Mouse (Mus musculus) cerebellum, adult 11 months (tissue): ENCODE measurements around the gene Stk11.

ENCODE experiments used
- DNase-seq: peaks from one replicate; pipeline ENCODE4 v3.0.0; 2022

The Stk11 gene

DNA sequence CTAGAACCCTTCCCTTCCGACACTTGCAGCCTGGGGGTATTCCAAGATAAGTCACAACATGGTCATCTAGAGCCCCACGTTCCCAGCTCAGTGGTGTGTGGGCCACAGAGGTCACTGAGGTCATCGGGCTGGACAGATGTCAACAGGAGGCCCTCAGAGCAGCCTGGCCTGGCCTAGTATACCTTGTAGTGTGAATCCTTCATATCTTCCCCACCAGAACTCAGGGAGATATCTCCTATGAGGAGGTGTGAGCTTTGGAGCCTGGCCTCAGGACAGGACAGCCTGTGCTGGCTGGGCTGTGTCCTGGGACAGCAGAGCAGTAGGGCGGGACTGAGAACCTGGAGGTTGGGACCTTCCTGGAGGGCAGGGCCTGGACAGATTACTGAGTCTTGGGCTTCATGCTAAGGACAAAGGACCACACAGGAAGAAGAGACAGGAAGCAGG lies 31.0 kb downstream of the Stk11 start:
- DNase-seq = no peak

- DNase-seq = no peak
Observed at GRCm38 (mm10) chr10:80147146-80147718, 31.6 kb downstream of the Stk11 start.

DNA sequence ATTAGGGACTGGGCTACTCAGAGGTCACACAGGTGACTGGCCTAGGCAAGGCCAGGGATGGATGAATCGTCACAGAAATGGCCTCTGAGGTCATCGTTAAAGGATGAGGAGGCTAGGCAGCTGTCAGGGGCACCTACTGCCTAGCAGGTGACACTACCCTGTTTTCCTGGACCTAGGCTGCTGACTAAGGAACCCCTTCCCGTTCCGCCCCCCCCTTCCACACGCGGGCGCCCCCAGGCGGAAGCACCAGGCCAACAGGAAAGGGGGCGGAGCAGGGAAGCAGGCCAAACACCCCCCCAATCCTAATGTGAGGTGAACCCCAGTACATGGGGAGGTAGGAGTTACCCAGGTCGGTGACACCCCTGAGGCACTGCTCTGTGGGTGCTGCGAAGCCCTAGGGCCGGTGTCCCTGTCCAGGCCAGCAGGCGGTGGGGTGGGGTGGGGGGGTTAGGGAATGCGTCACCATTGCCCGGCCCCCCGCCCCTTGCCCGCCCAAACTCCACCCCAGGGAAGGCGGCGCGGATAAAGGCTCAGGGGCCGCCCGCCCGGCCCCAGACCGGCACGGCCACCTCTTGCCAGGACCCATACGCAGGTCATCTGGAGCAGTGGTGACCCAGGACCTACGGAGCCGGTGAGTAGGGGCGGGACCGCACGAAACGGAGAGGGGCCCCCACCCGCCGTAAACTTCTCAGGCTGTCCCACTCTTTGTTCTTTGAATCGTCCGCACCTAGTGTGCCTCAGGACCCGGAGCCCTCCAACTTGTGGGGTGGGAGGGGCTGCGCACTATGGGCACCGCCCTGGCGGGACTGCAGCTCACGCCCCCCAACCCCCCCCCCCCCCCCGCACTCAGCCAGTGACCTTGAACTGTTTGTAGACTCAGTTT lies 32.4 kb downstream of the Stk11 start, which contains the start of gene Midn:
TSS of gene Midn (plus strand) at position 554 of the 883 bp plus-strand sequence.
- peak; percentile 77 for DNase-seq

- DNase-seq = peak; percentile 94
Observed at GRCm38 (mm10) chr10:80148610-80149290, 33.1 kb downstream of the Stk11 start.

- peak; percentile 95 for DNase-seq
Observed at GRCm38 (mm10) chr10:80149291-80150225, 34.0 kb downstream of the Stk11 start.

- DNase-seq = peak; percentile 75
Observed at GRCm38 (mm10) chr10:80150226-80151210, 34.9 kb downstream of the Stk11 start.

DNA sequence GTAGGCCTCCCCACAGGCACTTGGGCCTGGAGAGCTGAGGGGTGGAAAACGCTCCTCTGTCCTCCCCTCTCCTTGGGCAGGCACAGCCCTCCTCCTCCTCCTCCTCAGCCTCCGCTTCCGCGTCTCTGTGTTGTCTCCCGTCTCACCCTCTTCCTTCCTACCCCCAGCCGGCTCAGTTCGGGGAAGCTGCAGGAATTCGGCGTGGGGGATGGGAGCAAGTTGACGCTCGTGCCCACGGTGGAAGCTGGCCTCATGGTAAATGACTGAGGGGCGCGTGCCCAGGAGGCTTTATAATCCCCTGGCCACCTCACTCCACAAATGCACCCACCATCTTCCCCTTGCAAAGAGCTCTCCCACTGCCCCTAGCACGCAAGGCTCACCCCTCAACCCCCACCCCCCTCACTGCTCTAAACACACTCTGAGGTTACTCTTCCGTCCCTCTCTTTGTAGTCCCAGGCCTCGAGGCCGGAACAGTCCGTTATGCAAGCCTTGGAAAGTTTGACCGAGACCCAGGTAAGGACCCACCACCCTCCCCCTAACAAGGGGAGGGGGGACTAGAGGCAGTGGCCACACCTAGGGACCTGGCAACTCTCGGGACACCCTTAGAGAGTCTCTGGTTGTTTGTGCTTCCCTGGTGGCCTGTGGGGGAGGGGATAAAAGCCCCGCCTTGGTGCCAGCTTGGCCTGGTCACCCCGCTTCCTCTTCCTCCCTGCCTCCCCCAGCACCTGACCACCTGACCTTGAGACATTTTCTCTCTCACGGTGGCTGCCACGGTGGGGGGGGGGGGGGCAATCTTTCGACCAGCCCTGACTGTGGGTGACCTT lies 35.8 kb downstream of the Stk11 start:
- DNase-seq = no peak

DNA sequence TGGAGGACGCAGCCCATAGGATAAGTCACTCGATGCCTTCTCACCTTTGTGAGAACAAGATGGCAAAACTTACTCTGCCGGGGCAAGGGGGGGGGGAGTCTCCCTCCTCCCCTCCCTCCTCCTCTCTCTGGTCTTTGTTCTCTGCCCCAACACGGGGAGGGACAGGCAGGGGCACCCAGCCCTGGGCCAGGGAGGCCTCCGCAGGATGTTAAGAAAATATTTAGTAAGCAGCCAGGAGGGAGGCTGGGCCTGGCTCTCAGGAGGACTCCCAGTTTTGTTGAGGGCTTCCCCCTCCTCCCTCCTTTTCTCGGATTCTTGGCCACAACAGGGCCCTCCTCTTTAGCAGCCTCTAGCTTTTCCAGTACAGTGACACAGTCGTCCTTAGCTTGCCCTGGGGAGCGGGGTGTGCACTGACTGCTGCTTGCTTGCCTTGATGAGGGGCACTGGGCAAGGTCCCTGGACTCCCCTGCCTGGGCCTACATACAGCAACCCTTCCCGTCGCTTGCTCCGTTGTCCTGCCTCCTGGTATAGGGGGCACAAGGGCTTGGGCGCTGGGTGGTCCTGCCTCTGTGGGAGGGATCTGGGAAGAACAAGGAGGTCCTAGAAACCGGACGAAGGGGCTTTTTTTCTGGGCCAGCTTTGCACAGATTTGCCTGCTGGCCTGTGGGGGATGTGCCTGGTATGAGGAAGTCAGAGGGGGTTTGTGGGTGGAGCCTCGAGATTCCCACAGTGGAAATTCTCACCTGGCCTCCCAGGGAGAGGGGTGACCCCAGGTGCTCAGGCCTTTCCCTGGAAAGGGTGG lies 36.7 kb downstream of the Stk11 start:
- no peak for DNase-seq

GRCm38 (mm10) chr10:80152873-80153260 lies 37.3 kb downstream of the Stk11 start:
- DNase-seq = no peak

- DNase-seq = no peak
Observed at GRCm38 (mm10) chr10:80153713-80154112, 38.1 kb downstream of the Stk11 start.

DNA sequence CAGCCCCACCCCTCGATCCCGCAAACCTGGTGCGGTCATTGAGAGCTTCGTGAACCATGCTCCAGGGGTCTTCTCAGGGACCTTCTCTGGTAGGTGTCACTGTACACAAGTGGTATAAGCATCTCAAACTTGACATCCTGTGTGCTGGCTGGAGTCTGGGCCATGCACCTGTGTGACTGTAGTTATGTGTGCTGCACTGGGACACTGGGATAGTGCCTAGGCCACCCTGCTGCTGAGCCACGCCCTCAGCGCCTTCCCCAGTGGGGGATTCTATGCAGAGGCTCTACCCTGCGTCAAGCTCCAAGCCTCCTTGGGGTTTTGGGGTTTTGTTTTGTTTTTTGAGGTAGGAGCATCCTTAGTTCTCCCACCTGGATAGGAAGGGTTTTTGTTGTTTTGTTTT lies 38.8 kb downstream of the Stk11 start:
- no peak for DNase-seq

DNA sequence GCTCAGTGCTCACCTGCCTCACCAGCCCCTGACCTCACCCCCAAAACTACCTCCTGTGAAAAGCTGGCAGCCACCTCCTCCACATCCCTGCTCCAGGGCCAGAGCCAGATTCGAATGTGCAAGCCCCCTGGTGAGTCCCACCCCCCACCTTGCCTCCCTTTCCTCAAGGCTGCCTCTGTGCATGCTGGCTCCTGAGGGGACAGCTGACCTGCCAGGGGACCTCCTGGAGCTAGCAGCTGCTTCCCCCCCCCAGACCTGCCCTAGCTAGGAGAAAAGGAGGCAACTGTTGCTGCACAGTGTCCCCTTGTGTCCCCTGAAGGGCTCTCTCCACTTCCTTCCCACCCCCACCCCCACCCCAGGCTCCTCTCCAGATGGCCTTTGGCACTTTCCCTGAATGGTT lies 39.7 kb downstream of the Stk11 start:
- DNase-seq = no peak

DNA sequence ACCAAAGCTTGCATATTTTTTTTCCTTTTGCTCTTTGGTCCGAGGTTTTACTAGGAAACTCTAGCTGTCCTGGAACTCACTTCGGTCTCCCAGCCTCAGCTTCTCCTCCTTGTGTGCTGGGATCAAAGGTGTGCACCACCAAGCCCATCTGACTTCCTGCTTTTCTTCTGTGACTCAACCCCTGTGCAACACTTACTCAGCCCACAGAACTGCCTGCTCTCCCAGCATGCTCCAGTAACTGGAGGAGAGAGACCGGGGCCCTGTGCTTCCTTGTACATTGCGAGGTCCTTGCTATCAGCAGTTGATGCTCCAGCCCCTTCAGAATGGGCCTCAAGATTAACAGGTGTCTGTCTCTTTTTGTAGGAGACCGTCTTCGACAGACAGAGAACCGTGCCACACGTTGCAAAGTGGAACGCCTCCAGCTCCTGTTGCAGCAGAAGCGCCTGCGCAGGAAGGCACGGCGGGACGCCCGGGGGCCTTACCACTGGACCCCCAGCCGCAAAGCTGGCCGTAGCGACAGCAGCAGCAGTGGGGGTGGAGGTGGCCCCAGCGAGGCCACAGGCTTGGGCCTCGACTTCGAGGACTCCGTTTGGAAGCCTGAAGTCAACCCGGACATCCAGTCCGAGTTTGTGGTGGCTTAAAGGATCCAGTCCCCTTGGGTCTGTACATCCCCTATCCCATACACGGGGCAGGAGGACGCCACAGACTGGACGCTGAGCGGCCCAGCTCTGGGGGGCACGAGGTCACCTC lies 40.6 kb downstream of the Stk11 start:
- no peak for DNase-seq

DNA sequence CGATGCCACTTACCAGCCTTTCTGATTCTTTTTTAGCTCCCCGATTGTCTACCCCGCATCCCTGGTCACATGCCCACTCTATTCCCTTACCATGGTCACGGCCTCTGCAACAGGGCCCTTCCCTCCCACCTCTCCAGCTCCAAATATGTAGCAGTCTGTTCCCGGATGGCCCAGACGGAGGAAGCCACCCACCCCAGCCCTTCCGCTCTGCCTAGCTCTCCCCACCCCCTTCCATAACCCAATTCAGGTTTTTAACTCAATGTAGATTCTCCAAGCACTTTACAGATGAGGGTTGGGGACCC lies 41.1 kb downstream of the Stk11 start:
- DNase-seq = no peak

DNA sequence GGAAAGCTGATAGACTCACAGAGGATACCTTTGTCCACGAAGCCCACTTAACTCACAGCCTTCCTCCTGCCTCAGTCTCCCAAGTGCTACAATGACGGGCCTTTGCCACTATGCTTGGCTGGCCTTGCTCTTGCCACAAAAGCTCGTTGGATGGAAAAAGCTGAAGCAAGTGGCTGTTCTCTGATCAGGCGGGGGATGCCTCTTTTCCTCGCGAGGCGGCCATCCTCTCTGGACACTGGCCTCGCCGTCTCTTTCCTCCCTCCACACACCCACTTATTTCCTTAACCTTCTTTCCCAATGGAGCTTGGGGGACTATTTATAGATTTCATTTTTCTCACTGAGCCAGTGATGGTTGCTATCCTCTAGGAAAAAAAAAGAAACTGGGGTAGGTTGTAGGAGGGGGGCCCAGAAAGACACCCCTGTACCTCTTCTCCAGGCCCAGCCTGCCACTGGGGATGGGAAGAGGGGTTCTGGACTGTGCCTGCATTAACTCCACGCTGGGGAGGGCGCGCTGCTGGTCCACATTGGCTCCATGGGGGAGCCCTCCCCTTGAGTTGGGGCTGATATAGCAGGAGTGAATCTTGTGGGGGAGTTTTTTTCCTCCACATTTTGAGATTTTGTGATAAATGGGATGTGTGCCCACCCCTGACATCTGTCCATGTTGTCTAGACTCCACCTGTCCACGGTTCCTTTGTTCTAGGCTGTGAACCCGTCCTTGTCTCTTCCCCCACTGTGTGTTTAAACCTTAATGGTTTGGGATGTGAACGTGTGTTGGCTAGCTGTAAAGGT lies 41.7 kb downstream of the Stk11 start:
- no peak for DNase-seq

GRCm38 (mm10) chr10:80158307-80158986 lies 42.8 kb downstream of the Stk11 start:
- no peak for DNase-seq

DNA sequence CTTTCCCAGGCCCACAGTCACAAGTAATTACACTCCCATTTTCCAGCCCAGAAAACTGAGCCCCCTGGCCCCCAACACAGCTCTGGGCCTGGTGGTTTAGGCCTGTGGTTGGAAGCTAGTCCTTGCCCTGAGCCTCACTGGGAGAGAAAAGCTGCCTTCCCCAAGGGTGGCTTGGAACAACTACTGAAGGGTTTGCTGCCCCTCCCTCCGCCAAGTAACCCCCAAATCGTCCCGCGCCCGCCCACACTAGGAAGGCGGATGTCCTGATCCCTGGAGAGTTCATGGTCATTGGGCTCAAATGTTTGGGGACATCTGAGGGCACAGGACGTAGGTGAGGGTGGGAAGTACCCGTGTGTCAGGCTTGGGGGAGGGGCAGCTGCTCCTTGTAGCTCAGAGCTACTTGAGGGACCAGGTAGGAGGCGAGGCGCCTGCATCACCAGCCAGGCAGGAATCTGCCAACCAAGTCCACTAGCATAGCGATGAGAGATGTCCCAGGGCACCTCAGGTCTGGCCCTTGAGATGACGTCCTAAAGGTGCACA lies 43.5 kb downstream of the Stk11 start:
- no peak for DNase-seq
